In genomic region chr7:118656730-118657129, GRCm38 (mm10) we compare ENCODE assay signal across 21 mouse cellular contexts. TPM values are rescaled to one million over a fixed set of nuclear protein-coding genes. Genes with fewer than 3 reads are reported as not detected.
DNase-seq lines count a peak whose midpoint lies in the region; ATAC-seq lines count a peak whose summit lies in the region.
"Had no signal": no experiment of that assay in that cellular context is flagged by ENCODE, and none has a peak within 500 bp of the region (broad histone marks: within the 10 kb centered on the region; RNA-seq: fewer than 3 reads in every experiment).

No protein-coding gene starts in this region.

- 39% methylated on average over 6 of the region's 6 CpGs for WGBS in kidney, embryonic 14.5 days

- no peak overlapping the region for H3K9ac ChIP-seq in kidney, embryonic 14.5 days (ENCODE audit: low read depth, low read length)
- H3K9ac ChIP-seq: embryonic facial prominence, embryonic 15.5 days; forebrain, embryonic 15.5 days; heart, embryonic 12.5 days had no signal

- no peaks in the 10 kb centered on the region for H3K27me3 ChIP-seq in kidney, embryonic 14.5 days (ENCODE audit: control insufficient read depth, insufficient read depth, low read length)
- H3K27me3 ChIP-seq: embryonic facial prominence, embryonic 15.5 days; forebrain, embryonic 15.5 days had no signal

- H3K9me3 ChIP-seq in kidney, embryonic 14.5 days (ENCODE audit: control insufficient read depth, low read length), result no peaks in the 10 kb centered on the region
- H3K9me3 ChIP-seq: embryonic facial prominence, embryonic 15.5 days; forebrain, embryonic 15.5 days; heart, embryonic 12.5 days had no signal

- H3K4me1 ChIP-seq in kidney, embryonic 14.5 days (ENCODE audit: control insufficient read depth, insufficient read depth, low read length), result no peaks in the 10 kb centered on the region
- H3K4me1 ChIP-seq: embryonic facial prominence, embryonic 15.5 days; forebrain, embryonic 15.5 days; heart, embryonic 12.5 days had no signal

- peak; percentile 71 for ATAC-seq in kidney, embryonic 14.5 days (ENCODE audit: low FRiP score, low TSS enrichment)
- ATAC-seq: activated CD4-positive, CD25-positive, alpha-beta regulatory T cell, adult 4 months; forebrain, embryonic 15.5 days; hindbrain, embryonic 16.5 days; inflammation-experienced regulatory T-cells, adult 6 months had no signal

- no peak for DNase-seq in kidney, postnatal 14 days
- DNase-seq in kidney, postnatal 4 days, result peak; percentile 12 to 34
- DNase-seq in kidney, postnatal 10 days, result no peak
- DNase-seq in ES-CJ7 (ENCODE audit: low read depth, low spot score), result peak; percentile 75
- DNase-seq in WW6 (ENCODE audit: low read depth, low spot score), result peak; percentile 28
- no peak for DNase-seq in adipocyte (ENCODE audit: low spot score)
- no peak for DNase-seq in left cerebral cortex, adult 11 months (ENCODE audit: low spot score)
- DNase-seq: adrenal gland, adult 2 months; adrenal gland, postnatal 25 days; cerebellum, adult 18-20 months; cerebellum, adult 9-11 months; cerebellum, postnatal 36 days; heart, adult 2 months had no signal

- H3K36me3 ChIP-seq in kidney, embryonic 14.5 days (ENCODE audit: control insufficient read depth, insufficient read depth, low read length), result no peaks in the 10 kb centered on the region
- H3K36me3 ChIP-seq: embryonic facial prominence, embryonic 15.5 days; forebrain, embryonic 15.5 days; heart, embryonic 12.5 days had no signal

- H3K4me2 ChIP-seq in kidney, embryonic 14.5 days (replicated peaks; ENCODE audit: low read depth, low read length), result no peak overlapping the region
- H3K4me2 ChIP-seq: embryonic facial prominence, embryonic 15.5 days; forebrain, embryonic 15.5 days; heart, embryonic 12.5 days had no signal

- H3K4me3 ChIP-seq in kidney, embryonic 14.5 days (ENCODE audit: low read length), result no peak overlapping the region
- H3K4me3 ChIP-seq: embryonic facial prominence, embryonic 15.5 days; erythroblast, embryonic 14.5 days; forebrain, embryonic 15.5 days; heart, adult 2 months; heart, embryonic 12.5 days had no signal

- no peak overlapping the region for H3K27ac ChIP-seq in kidney, embryonic 14.5 days (ENCODE audit: low read depth, low read length)
- H3K27ac ChIP-seq: embryonic facial prominence, embryonic 15.5 days; forebrain, embryonic 15.5 days; heart, adult 2 months had no signal

RNA-seq across cellular contexts. Expression of gene Gde1, which starts 48.8 kb away (rescaled TPM):
- 95.2 and 100 TPM in 2 replicates for polyA plus RNA-seq in kidney, embryonic 14.5 days (2014; fragmentation: Nextera tagmentation; extraction: Ambion mirVana)

RNA-seq across cellular contexts. Expression of gene Ccp110, which starts 55.6 kb away (rescaled TPM):
- 9.4 and 13.5 TPM in 2 replicates for polyA plus RNA-seq in kidney, embryonic 14.5 days (2014; fragmentation: Nextera tagmentation; extraction: Ambion mirVana)

RNA-seq across cellular contexts. Expression of gene Tmc5, which starts 59.6 kb away (rescaled TPM):
- 0.09 TPM in 1 of 2 replicates, not detected in the other for polyA plus RNA-seq in kidney, embryonic 14.5 days (2014; fragmentation: Nextera tagmentation; extraction: Ambion mirVana)
- polyA plus RNA-seq: activated CD4-positive, CD25-positive, alpha-beta regulatory T cell, adult 4 months; erythroblast, embryonic 14.5 days; inflammation-experienced regulatory T-cells, adult 6 months had no signal

Comparison
In these comparisons a context has a peak if more than half of its experiments do, and no peak if none do; other contexts are left out.
1. DNase-seq: peak in kidney, postnatal 4 days (2 of 2), ES-CJ7 (single experiment) and WW6 (single experiment); none in kidney, postnatal 14 days (single experiment), kidney, postnatal 10 days (single experiment), adipocyte (single experiment) and left cerebral cortex, adult 11 months (single experiment).